Mouse (Mus musculus): Measurements from ENCODE around the gene 1700086D15Rik. TPM values are rescaled to one million over a fixed set of nuclear protein-coding genes. Genes with fewer than 3 reads are reported as not detected.
A peak's percentile ranks its signal among the peaks of the same experiment; 100 is the strongest.

Gene 1700086D15Rik
- polyA plus RNA-seq, 1 experiment from 2014 or later, result 0.27 TPM

GRCm38 (mm10) chr11:65161881-65162766, 2.4 kb upstream of the 1700086D15Rik start:
- Histone ChIP-seq H3K4me1 (peaks cover 10% of the 10 kb centered on the region), H3K36me3 (no peaks in the 10 kb centered on the region), H3K9me3 (0 out of 2 replicates have a peak, but pooled peaks cover 3% of the 10 kb centered on the region), H3K4me3 (peak overlapping the region; percentile 68), H3K9ac (replicated peaks) (peak overlapping the region; percentile 77), H3K27ac (replicated peaks) (peak overlapping the region; percentile 39), H3K4me2 (replicated peaks) (peak overlapping the region; percentile 87), H3K27me3 (peaks cover 14% of the 10 kb centered on the region)
- ATAC-seq (ENCODE audit: low FRiP score, low read depth), result peak; percentile 81
- WGBS, result under 1% methylated on average over 48 of the region's 49 CpGs

- Histone ChIP-seq H3K27me3 (peaks cover 14% of the 10 kb centered on the region), H3K4me3 (peak overlapping the region; percentile 68), H3K27ac (replicated peaks) (no peak overlapping the region), H3K4me1 (peaks cover 10% of the 10 kb centered on the region), H3K9ac (replicated peaks) (0 out of 2 replicates have a peak overlapping the region, but pooled peaks have one; percentile 28), H3K4me2 (replicated peaks) (peak overlapping the region; percentile 87), H3K36me3 (no peaks in the 10 kb centered on the region), H3K9me3 (0 out of 2 replicates have a peak, but pooled peaks cover 3% of the 10 kb centered on the region)
- 64% methylated on average over 7 of the region's 7 CpGs for WGBS
- no peak for ATAC-seq (ENCODE audit: low FRiP score, low read depth)
These were observed 1.5 kb upstream of the 1700086D15Rik start for GRCm38 (mm10) chr11:65160991-65161880.

GRCm38 (mm10) chr11:65158658-65158990, 1.1 kb downstream of the 1700086D15Rik start:
- no peak overlapping the region for H3K9ac ChIP-seq (replicated peaks)
- no peak for ATAC-seq (ENCODE audit: low FRiP score, low read depth)
- H3K4me1 ChIP-seq, result peaks cover 10% of the 10 kb centered on the region
- no peak overlapping the region for H3K4me3 ChIP-seq
- 93% methylated on average over 5 of the region's 5 CpGs for WGBS
- H3K4me2 ChIP-seq (replicated peaks), result no peak overlapping the region
- no peaks in the 10 kb centered on the region for H3K36me3 ChIP-seq
- no peak overlapping the region for H3K27ac ChIP-seq (replicated peaks)
- H3K27me3 ChIP-seq, result peaks cover 14% of the 10 kb centered on the region
- 0 out of 2 replicates have a peak, but pooled peaks cover 3% of the 10 kb centered on the region for H3K9me3 ChIP-seq

- 91% methylated on average over 20 of the region's 20 CpGs for WGBS
- H3K4me3 ChIP-seq, result no peak overlapping the region
- H3K9me3 ChIP-seq, result 0 out of 2 replicates have a peak, but pooled peaks cover 3% of the 10 kb centered on the region
- no peak overlapping the region for H3K4me2 ChIP-seq (replicated peaks)
- H3K27ac ChIP-seq (replicated peaks), result no peak overlapping the region
- ATAC-seq (ENCODE audit: low FRiP score, low read depth), result no peak
- H3K27me3 ChIP-seq, result peaks cover 14% of the 10 kb centered on the region
- H3K4me1 ChIP-seq, result peaks cover 10% of the 10 kb centered on the region
- H3K36me3 ChIP-seq, result no peaks in the 10 kb centered on the region
- no peak overlapping the region for H3K9ac ChIP-seq (replicated peaks)
These were observed 1.6 kb downstream of the 1700086D15Rik start for GRCm38 (mm10) chr11:65157966-65158657.

- Histone ChIP-seq H3K36me3 (no peaks in the 10 kb centered on the region), H3K27ac (replicated peaks) (no peak overlapping the region), H3K4me2 (replicated peaks) (no peak overlapping the region), H3K27me3 (no peaks in the 10 kb centered on the region), H3K4me1 (no peaks in the 10 kb centered on the region), H3K9ac (replicated peaks) (no peak overlapping the region), H3K4me3 (no peak overlapping the region), H3K9me3 (no peaks in the 10 kb centered on the region)
- no peak for ATAC-seq (ENCODE audit: low FRiP score, low read depth)
- WGBS, result 92% methylated on average over 5 of the region's 5 CpGs
These were observed 6.7 kb downstream of the 1700086D15Rik start for GRCm38 (mm10) chr11:65153006-65153405.

GRCm38 (mm10) chr11:65148441-65148840, 11.2 kb downstream of the 1700086D15Rik start:
- Histone ChIP-seq H3K36me3 (no peaks in the 10 kb centered on the region), H3K4me1 (no peaks in the 10 kb centered on the region), H3K4me3 (no peak overlapping the region), H3K9me3 (no peaks in the 10 kb centered on the region), H3K9ac (replicated peaks) (no peak overlapping the region), H3K27me3 (no peaks in the 10 kb centered on the region), H3K27ac (replicated peaks) (no peak overlapping the region), H3K4me2 (replicated peaks) (no peak overlapping the region)
- 89% methylated on average over 7 of the region's 7 CpGs for WGBS
- no peak for ATAC-seq (ENCODE audit: low FRiP score, low read depth)

- no peak for ATAC-seq (ENCODE audit: low FRiP score, low read depth)
- no peaks in the 10 kb centered on the region for H3K27me3 ChIP-seq
- 77% methylated on average over 4 of the region's 4 CpGs for WGBS
These were observed 16.8 kb downstream of the 1700086D15Rik start for GRCm38 (mm10) chr11:65142838-65143417.

GRCm38 (mm10) chr11:65139030-65139429, 20.7 kb downstream of the 1700086D15Rik start:
- Histone ChIP-seq H3K27me3 (no peaks in the 10 kb centered on the region), H3K4me3 (no peak overlapping the region), H3K27ac (replicated peaks) (no peak overlapping the region), H3K36me3 (no peaks in the 10 kb centered on the region), H3K9me3 (no peaks in the 10 kb centered on the region), H3K4me2 (replicated peaks) (no peak overlapping the region), H3K4me1 (no peaks in the 10 kb centered on the region), H3K9ac (replicated peaks) (no peak overlapping the region)
- no peak for ATAC-seq (ENCODE audit: low FRiP score, low read depth)
- WGBS, result 91% methylated on average over 3 of the region's 3 CpGs

More at GRCm38 (mm10) chr11:65142838-65143417, 16.8 kb downstream of the 1700086D15Rik start:
- H3K4me3 ChIP-seq, result no peak overlapping the region
- no peak overlapping the region for H3K9ac ChIP-seq (replicated peaks)
- no peaks in the 10 kb centered on the region for H3K9me3 ChIP-seq
- H3K4me2 ChIP-seq (replicated peaks), result no peak overlapping the region
- H3K27ac ChIP-seq (replicated peaks), result no peak overlapping the region
- H3K4me1 ChIP-seq, result no peaks in the 10 kb centered on the region
- H3K36me3 ChIP-seq, result no peaks in the 10 kb centered on the region

GRCm38 (mm10) chr11:65137145-65137652, 22.5 kb downstream of the 1700086D15Rik start:
- ATAC-seq (ENCODE audit: low FRiP score, low read depth), result no peak
- 63% methylated on average over 2 of the region's 2 CpGs for WGBS
- Histone ChIP-seq H3K36me3 (no peaks in the 10 kb centered on the region), H3K27me3 (no peaks in the 10 kb centered on the region), H3K27ac (replicated peaks) (no peak overlapping the region), H3K4me1 (no peaks in the 10 kb centered on the region), H3K9ac (replicated peaks) (no peak overlapping the region), H3K4me3 (no peak overlapping the region), H3K9me3 (no peaks in the 10 kb centered on the region), H3K4me2 (replicated peaks) (no peak overlapping the region)

- H3K36me3 ChIP-seq, result no peaks in the 10 kb centered on the region
- no peaks in the 10 kb centered on the region for H3K9me3 ChIP-seq
- H3K27me3 ChIP-seq, result no peaks in the 10 kb centered on the region
- no peak overlapping the region for H3K4me3 ChIP-seq
- H3K9ac ChIP-seq (replicated peaks), result no peak overlapping the region
- H3K4me2 ChIP-seq (replicated peaks), result no peak overlapping the region
- H3K4me1 ChIP-seq, result no peaks in the 10 kb centered on the region
- 83% methylated on average over 8 of the region's 8 CpGs for WGBS
- no peak for ATAC-seq (ENCODE audit: low FRiP score, low read depth)
- H3K27ac ChIP-seq (replicated peaks), result no peak overlapping the region
These were observed 24.4 kb downstream of the 1700086D15Rik start for GRCm38 (mm10) chr11:65135251-65135739.

- H3K9me3 ChIP-seq, result no peaks in the 10 kb centered on the region
- H3K27me3 ChIP-seq, result no peaks in the 10 kb centered on the region
- H3K9ac ChIP-seq (replicated peaks), result no peak overlapping the region
- WGBS, result 88% methylated on average over 4 of the region's 4 CpGs
- no peak for ATAC-seq (ENCODE audit: low FRiP score, low read depth)
- no peak overlapping the region for H3K4me3 ChIP-seq
- no peaks in the 10 kb centered on the region for H3K4me1 ChIP-seq
- no peaks in the 10 kb centered on the region for H3K36me3 ChIP-seq
- no peak overlapping the region for H3K27ac ChIP-seq (replicated peaks)
- H3K4me2 ChIP-seq (replicated peaks), result no peak overlapping the region
These were observed 26.0 kb downstream of the 1700086D15Rik start for GRCm38 (mm10) chr11:65133661-65134060.
